Comparison of ENCODE assay signal across 12 mouse cellular contexts in the genomic region with DNA sequence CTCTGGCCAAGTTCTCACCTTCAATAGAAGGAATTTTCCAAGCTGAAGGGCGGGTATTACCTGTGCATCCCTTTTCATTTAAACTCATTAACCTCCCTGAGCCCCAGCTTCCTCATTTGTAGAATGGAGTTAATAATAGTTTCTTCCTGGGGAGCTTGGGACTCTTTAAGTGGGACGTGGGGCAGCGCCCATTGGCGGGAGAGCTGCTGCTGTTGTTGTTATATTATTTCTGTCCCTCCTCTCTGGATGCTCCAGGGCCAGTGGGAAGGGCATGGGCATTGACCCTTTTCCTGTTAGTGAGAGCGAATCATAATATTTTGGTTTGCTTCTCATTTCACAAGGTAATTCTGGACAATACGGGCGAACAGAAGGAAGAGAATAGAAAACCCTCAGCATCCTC. TPM values are rescaled to one million over a fixed set of nuclear protein-coding genes. Genes with fewer than 3 reads are reported as not detected.
DNase-seq lines count a peak whose midpoint lies in the region; ATAC-seq and TF ChIP-seq lines count a peak whose summit lies in the region.
"Had no signal": no experiment of that assay in that cellular context is flagged by ENCODE, and none has a peak within 500 bp of the region (broad histone marks: within the 10 kb centered on the region; RNA-seq: fewer than 3 reads in every experiment).

No protein-coding gene starts in this region.

- WGBS in heart, embryonic 11.5 days (ENCODE audit: insufficient replicate concordance), result 63% methylated on average over 7 of the region's 7 CpGs
- 68% methylated on average over 7 of the region's 7 CpGs for WGBS in lung, embryonic 16.5 days
- 49% methylated on average over 7 of the region's 7 CpGs for WGBS in lung, adult 2 months
- 74% methylated on average over 7 of the region's 7 CpGs for WGBS in hindbrain, embryonic 12.5 days
- WGBS in midbrain, postnatal 0 days, result 80% methylated on average over 7 of the region's 7 CpGs

- TF ChIP-seq CTCF in lung, adult 2 months (IDR thresholded peaks at IDR 0.05; ENCODE audit: insufficient read depth, low read length), result no peak
- TF ChIP-seq CTCF in midbrain, postnatal 0 days (IDR thresholded peaks at IDR 0.05), result no peak

- H3K4me1 ChIP-seq in heart, embryonic 11.5 days (ENCODE audit: control insufficient read depth, insufficient read depth, low read length), result peaks cover 18% of the 10 kb centered on the region
- peaks cover 8% of the 10 kb centered on the region; the same call in 1 of the 2 replicates for H3K4me1 ChIP-seq in lung, embryonic 16.5 days (replicated peaks; ENCODE audit: control insufficient read depth, insufficient read depth, low read length)
- peaks cover 8% of the 10 kb centered on the region for H3K4me1 ChIP-seq in lung, adult 2 months (ENCODE audit: control insufficient read depth, insufficient read depth, low read length)
- H3K4me1 ChIP-seq in hindbrain, embryonic 12.5 days, result peaks cover 49% of the 10 kb centered on the region
- H3K4me1 ChIP-seq in midbrain, postnatal 0 days (ENCODE audit: insufficient read depth, low read length), result peaks cover 11% of the 10 kb centered on the region

- peaks cover 61% of the 10 kb centered on the region for H3K27me3 ChIP-seq in heart, embryonic 11.5 days (ENCODE audit: control insufficient read depth, insufficient read depth, low read length)
- H3K27me3 ChIP-seq in lung, embryonic 16.5 days (ENCODE audit: control insufficient read depth, insufficient read depth, low read depth, low read length), result no peaks in the 10 kb centered on the region
- H3K27me3 ChIP-seq in hindbrain, embryonic 12.5 days, result no peaks in the 10 kb centered on the region
- H3K27me3 ChIP-seq in midbrain, postnatal 0 days (ENCODE audit: insufficient read depth, low read length), result no peaks in the 10 kb centered on the region
- H3K27me3 ChIP-seq: limb, embryonic 13.5 days had no signal

- no peaks in the 10 kb centered on the region for H3K36me3 ChIP-seq in heart, embryonic 11.5 days (ENCODE audit: control insufficient read depth, insufficient read depth, low read length)
- no peaks in the 10 kb centered on the region for H3K36me3 ChIP-seq in lung, embryonic 16.5 days (ENCODE audit: control insufficient read depth, insufficient read depth, low read length)
- H3K36me3 ChIP-seq in hindbrain, embryonic 12.5 days, result no peaks in the 10 kb centered on the region
- H3K36me3 ChIP-seq in midbrain, postnatal 0 days (ENCODE audit: insufficient read depth, low read length), result no peaks in the 10 kb centered on the region
- H3K36me3 ChIP-seq: limb, embryonic 13.5 days had no signal

- H3K9me3 ChIP-seq in heart, embryonic 11.5 days (replicated peaks; ENCODE audit: control insufficient read depth, low read length), result no peaks in the 10 kb centered on the region
- H3K9me3 ChIP-seq in lung, embryonic 16.5 days (ENCODE audit: control insufficient read depth, low read length), result no peaks in the 10 kb centered on the region
- no peaks in the 10 kb centered on the region for H3K9me3 ChIP-seq in hindbrain, embryonic 12.5 days (replicated peaks)
- no peaks in the 10 kb centered on the region for H3K9me3 ChIP-seq in midbrain, postnatal 0 days (ENCODE audit: low read length)
- H3K9me3 ChIP-seq: limb, embryonic 13.5 days had no signal

- no peak for ATAC-seq in heart, embryonic 11.5 days (replicated peaks; ENCODE audit: insufficient number of reproducible peaks, low FRiP score, low TSS enrichment)
- ATAC-seq in lung, embryonic 16.5 days (ENCODE audit: low read depth), result peak; percentile 29
- ATAC-seq in hindbrain, embryonic 12.5 days (ENCODE audit: low FRiP score), result no peak
- ATAC-seq in midbrain, postnatal 0 days (ENCODE audit: low FRiP score), result no peak

- TF ChIP-seq POLR2A in lung, adult 2 months (IDR thresholded peaks at IDR 0.05; ENCODE audit: borderline replicate concordance, extremely low read depth, low read depth, low read length), result no peak

- no peak overlapping the region for H3K4me2 ChIP-seq in heart, embryonic 11.5 days
- H3K4me2 ChIP-seq in lung, embryonic 16.5 days (ENCODE audit: low read depth, low read length), result no peak overlapping the region
- H3K4me2 ChIP-seq in hindbrain, embryonic 12.5 days (replicated peaks), result no peak overlapping the region
- H3K4me2 ChIP-seq in midbrain, postnatal 0 days (ENCODE audit: low read depth, low read length, poor library complexity, severe bottlenecking), result no peak overlapping the region
- H3K4me2 ChIP-seq: limb, embryonic 13.5 days; lung, embryonic 14.5 days had no signal

- DNase-seq in heart, adult 11 months, result peak; percentile 88
- no peak for DNase-seq in lung, adult 2 months
- DNase-seq in midbrain, postnatal 0 days (ENCODE audit: low spot score), result no peak
- no peak for DNase-seq in layer of hippocampus, adult 9-10 months (ENCODE audit: low spot score)
- DNase-seq: layer of hippocampus, postnatal 36 days had no signal

- H3K4me3 ChIP-seq in heart, embryonic 11.5 days (ENCODE audit: low read depth, low read length), result no peak overlapping the region
- H3K4me3 ChIP-seq in lung, embryonic 16.5 days (ENCODE audit: low read length), result no peak overlapping the region
- H3K4me3 ChIP-seq in lung, adult 2 months (replicated peaks; ENCODE audit: extremely low read depth, low read depth, low read length), result no peak overlapping the region
- H3K4me3 ChIP-seq in hindbrain, embryonic 12.5 days, result no peak overlapping the region
- H3K4me3 ChIP-seq in midbrain, postnatal 0 days (ENCODE audit: low read depth, low read length), result no peak overlapping the region
- H3K4me3 ChIP-seq: limb, embryonic 13.5 days had no signal

- H3K9ac ChIP-seq in heart, embryonic 11.5 days (ENCODE audit: low read depth, low read length), result no peak overlapping the region
- H3K9ac ChIP-seq in lung, embryonic 16.5 days (ENCODE audit: low read length), result no peak overlapping the region
- H3K9ac ChIP-seq in hindbrain, embryonic 12.5 days, result no peak overlapping the region
- no peak overlapping the region for H3K9ac ChIP-seq in midbrain, postnatal 0 days (replicated peaks; ENCODE audit: low read length, poor library complexity, severe bottlenecking)
- H3K9ac ChIP-seq: limb, embryonic 13.5 days; lung, embryonic 14.5 days had no signal

- no peak overlapping the region for H3K27ac ChIP-seq in heart, embryonic 11.5 days (ENCODE audit: low read depth, low read length)
- peak overlapping the region; percentile 50 for H3K27ac ChIP-seq in lung, embryonic 16.5 days (ENCODE audit: low read length)
- H3K27ac ChIP-seq in hindbrain, embryonic 12.5 days, result peak overlapping the region; percentile 57; the same call in 1 of the 2 replicates
- H3K27ac ChIP-seq in midbrain, postnatal 0 days (ENCODE audit: low read depth, low read length), result 0 out of 2 replicates have a peak overlapping the region, but pooled peaks have one; percentile 7
- H3K27ac ChIP-seq: kidney, postnatal 0 days had no signal

RNA-seq across cellular contexts. Expression of gene Rgs3, which starts 47.3 kb away (rescaled TPM):
- 49.8 and 54.3 TPM in 2 replicates for polyA plus RNA-seq in heart, embryonic 11.5 days (2014; fragmentation: Nextera tagmentation; extraction: Ambion mirVana)
- polyA plus RNA-seq in lung, embryonic 16.5 days (2015; fragmentation: Nextera tagmentation; extraction: Ambion mirVana), result 57.4 and 66.1 TPM in 2 replicates
- polyA plus RNA-seq in lung, adult 2 months (2012; rRNA removed), result 97.1 and 104 TPM in 2 replicates
- polyA plus RNA-seq in hindbrain, embryonic 12.5 days (2016; fragmentation: Nextera tagmentation; extraction: Ambion mirVana), result 70.9 and 71.6 TPM in 2 replicates
- total RNA-seq in midbrain, postnatal 0 days (2014; rRNA removed), result 89.4 and 109 TPM in 2 replicates
- polyA plus RNA-seq in midbrain, postnatal 0 days (2015; fragmentation: Nextera tagmentation; extraction: Ambion mirVana), result 54.6 and 55.6 TPM in 2 replicates
- total RNA-seq: MEL had no signal
